In the genomic region with DNA sequence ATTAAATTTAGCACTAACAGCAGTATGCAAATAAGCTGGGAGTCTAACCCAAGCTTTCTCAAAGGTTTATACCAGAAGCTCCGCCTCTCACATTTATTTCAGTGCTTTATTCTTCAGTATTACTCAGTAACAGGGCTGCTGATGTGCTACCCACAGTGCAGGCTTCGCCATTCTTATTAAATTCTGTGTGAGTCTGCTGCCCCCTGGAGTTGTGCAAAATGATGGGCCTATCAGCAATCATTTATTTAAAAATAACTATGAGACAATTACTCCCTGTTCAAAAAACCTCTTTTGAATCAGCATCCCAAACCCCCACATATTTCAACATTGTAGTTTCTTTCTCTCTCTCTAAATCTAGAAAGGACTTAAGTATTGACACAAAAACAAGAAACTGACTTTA, we compare ENCODE assay signal across 16 mouse cellular contexts. TPM values are rescaled to one million over a fixed set of nuclear protein-coding genes. Genes with fewer than 3 reads are reported as not detected.
"Had no signal": no experiment of that assay in that cellular context is flagged by ENCODE, and none has a peak within 500 bp of the region (broad histone marks: within the 10 kb centered on the region; RNA-seq: fewer than 3 reads in every experiment).

No protein-coding gene starts in this region.

- H3K27me3 ChIP-seq: midbrain, embryonic 12.5 days; neural tube, embryonic 13.5 days had no signal

- H3K4me2 ChIP-seq: kidney, embryonic 15.5 days; limb, embryonic 13.5 days; midbrain, embryonic 12.5 days; neural tube, embryonic 13.5 days had no signal

- DNase-seq: kidney, adult 2 months; kidney, postnatal 14 days; lung, adult 18-20 months; retina, postnatal 1 day; right cerebral cortex, postnatal 4 days; spleen, adult 18-20 months; thymus, adult 18-20 months; thymus, postnatal 14 days had no signal

- H3K9me3 ChIP-seq: kidney, embryonic 15.5 days; limb, embryonic 13.5 days; midbrain, embryonic 12.5 days; neural tube, embryonic 13.5 days had no signal

- H3K27ac ChIP-seq: kidney, embryonic 15.5 days; limb, embryonic 13.5 days; liver, embryonic 14.5 days; midbrain, embryonic 12.5 days; neural tube, embryonic 13.5 days had no signal

- H3K36me3 ChIP-seq: kidney, embryonic 15.5 days; limb, embryonic 13.5 days; midbrain, embryonic 12.5 days; neural tube, embryonic 13.5 days had no signal

- ATAC-seq: intestine, embryonic 16.5 days had no signal

- H3K9ac ChIP-seq: kidney, embryonic 15.5 days; limb, embryonic 13.5 days; liver, embryonic 14.5 days; midbrain, embryonic 12.5 days; neural tube, embryonic 13.5 days had no signal

- H3K4me3 ChIP-seq: kidney, embryonic 15.5 days; limb, embryonic 13.5 days; midbrain, embryonic 12.5 days; neural tube, embryonic 13.5 days had no signal

RNA-seq across cellular contexts. Expression of a gene that starts 6.2 kb away (rescaled TPM):
- total RNA-seq: megakaryocyte-erythroid progenitor cell, adult 5-6 weeks had no signal
- polyA plus RNA-seq: intestine, embryonic 16.5 days; large intestine, adult 2 months had no signal
